Mouse (Mus musculus) spleen, postnatal 10 days (tissue): ENCODE results near the gene Oard1.
A peak's percentile ranks its signal among the peaks of the same experiment; 100 is the strongest.

ENCODE experiments used
- DNase-seq, 2 experiments: peaks; one replicate each; pipeline ENCODE4 v3.0.0; 2021 to 2022; ENCODE audit warnings: low spot score in 2 of 2

Oard1 gene

GRCm38 (mm10) chr17:48436487-48436886 is 26.7 kb downstream of the Oard1 start:
- DNase-seq, result no peak

GRCm38 (mm10) chr17:48437421-48437911 is 27.7 kb downstream of the Oard1 start:
- DNase-seq, result no peak

GRCm38 (mm10) chr17:48442745-48443457 is 33.1 kb downstream of the Oard1 start:
- no peak for DNase-seq

DNA sequence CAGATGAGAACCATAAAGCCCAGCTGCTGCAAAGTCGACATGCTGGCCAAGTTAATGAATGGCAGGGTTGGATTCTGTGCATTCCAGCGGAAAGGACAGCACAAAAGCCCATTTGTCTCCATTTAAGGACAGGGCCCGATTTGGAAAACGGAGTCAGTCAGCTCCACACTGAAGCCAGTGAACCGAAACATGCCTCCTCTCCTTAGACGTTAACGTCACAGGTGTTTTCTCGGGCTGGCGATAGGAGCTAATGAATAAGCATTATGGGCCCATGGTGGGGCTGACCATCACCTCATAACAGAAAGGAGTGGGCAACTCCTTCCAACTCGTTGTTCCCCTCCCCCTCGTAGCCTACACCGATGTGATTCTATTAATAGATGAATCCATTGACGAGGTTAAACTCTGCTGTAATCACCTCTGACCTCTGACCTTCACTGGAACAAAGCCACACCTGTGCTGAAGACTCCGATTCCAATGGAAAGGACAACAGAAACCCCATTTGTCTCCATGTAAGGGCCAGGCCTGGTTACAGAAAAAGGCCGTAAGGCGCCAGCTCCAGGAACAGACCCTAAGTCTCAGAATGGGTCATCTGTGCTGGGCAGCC is 33.8 kb downstream of the Oard1 start:
- DNase-seq, result no peak

- DNase-seq, result no peak
Observed at GRCm38 (mm10) chr17:48447675-48448074, 37.9 kb downstream of the Oard1 start.

GRCm38 (mm10) chr17:48450666-48451352 is 41.0 kb downstream of the Oard1 start:
- peak; percentile 83 for DNase-seq

DNA sequence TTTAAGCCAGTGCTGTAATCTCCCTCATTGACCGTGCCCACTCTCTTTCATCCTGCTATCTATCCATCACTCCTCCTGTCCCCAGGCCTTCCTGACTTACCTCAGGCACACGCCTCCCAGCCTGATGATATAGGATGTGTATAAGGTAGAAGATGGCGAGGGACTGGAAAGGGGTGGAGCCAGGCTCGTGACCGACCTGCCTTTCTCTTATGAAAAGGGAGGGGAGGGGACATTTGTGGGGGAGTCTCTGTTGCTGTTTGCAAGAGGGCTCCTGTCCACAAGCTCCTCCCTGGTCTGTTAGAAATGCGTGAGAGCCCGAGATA is 41.5 kb downstream of the Oard1 start, which contains the start of gene Tspo2:
Gene Tspo2 (minus strand): TSS at position 170 of the 323 bp plus-strand sequence.
- DNase-seq, result peak; percentile 76 to 81

- peak; percentile 57 to 63 for DNase-seq
Observed at GRCm38 (mm10) chr17:48451753-48452444, 42.1 kb downstream of the Oard1 start.

DNA sequence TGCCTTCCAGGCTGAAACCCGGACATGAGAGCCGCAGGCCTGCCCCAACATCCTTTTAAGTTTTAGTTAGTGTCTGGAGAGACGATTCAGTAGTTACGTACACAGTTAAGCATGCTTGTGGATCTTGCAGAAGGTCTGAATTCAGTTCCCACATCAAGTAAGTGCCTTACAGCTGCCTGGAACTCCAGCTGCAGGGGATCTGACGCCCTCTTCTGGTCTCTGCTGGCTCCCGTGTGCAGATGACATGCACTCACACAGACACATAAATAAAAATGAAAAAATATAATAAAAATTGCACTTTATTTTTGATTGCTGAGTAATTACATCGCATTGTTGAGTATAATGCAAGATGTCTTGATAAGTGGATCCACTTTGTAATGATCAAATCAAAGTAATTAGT is 43.7 kb downstream of the Oard1 start:
- peak in 1 of 2 experiments; percentile 52 for DNase-seq

DNA sequence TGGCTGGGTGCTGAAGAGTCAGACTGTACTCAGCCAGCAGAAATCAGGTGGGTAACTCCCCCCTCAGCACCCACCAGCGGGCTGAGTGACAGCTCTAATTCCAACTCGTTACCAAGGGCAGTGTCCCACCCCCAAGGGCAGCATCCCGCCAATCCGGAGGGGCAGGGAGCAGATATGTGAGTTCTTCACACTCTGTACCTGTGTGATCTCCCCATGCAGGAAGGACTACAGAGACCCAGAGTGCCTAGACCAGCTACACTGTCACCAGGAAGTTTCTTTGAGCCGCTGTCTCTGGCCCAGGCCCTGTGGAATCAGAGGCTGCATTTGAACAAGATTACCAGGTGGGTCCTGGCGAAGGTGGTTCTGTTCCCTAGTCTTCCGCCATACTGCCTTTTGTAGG is 44.4 kb downstream of the Oard1 start:
- no peak for DNase-seq

DNA sequence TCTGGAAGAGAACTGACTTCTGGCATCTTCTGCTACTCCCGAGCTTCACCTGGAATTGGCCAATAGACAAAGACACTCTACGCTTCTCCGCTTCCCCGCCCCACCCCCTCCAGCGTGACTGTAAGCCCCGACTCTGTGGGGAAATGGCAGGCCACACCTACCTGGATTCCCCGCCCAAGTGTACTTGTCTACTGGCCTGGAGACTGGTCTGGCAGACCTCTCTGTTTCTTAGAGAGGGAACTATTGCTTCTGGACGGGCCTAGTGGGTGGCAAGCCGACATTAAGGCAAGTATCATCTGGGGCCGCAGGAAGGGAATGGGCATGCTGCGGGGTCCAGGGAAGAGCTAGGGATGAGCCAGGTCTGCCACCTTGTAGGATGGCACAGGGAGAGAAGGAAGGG is 44.9 kb downstream of the Oard1 start, which contains the start of gene Unc5cl:
Gene Unc5cl (plus strand): TSS at position 214 of the 400 bp plus-strand sequence.
- DNase-seq, result peak in 1 of 2 experiments; percentile 51

- no peak for DNase-seq
Observed at GRCm38 (mm10) chr17:48455955-48456354, 46.1 kb downstream of the Oard1 start.

- no peak for DNase-seq
Observed at GRCm38 (mm10) chr17:48457971-48458653, 48.3 kb downstream of the Oard1 start.

DNA sequence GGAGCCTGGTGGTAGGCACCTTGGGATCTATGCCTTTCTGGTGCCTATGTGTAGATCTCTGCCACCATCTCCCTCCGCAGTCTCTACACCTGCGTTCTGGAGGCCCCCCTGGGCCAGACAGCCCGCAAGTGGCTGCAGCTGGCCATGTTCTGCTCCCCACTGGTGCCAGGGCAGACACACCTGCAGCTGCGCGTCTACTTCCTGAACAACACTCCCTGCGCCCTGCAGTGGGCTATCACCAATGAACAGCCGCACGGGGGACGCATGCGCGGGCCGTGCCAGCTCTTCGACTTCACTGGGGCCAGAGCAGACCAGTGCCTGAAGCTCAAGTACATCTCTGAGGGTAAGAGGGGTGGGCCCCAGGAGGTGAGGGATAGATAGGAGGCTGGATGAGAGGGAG is 52.3 kb downstream of the Oard1 start:
- DNase-seq, result peak in 1 of 2 experiments; percentile 65

GRCm38 (mm10) chr17:48463391-48463790 is 53.6 kb downstream of the Oard1 start:
- DNase-seq, result no peak
